Mouse (Mus musculus) limb, embryonic 10.5 days (tissue): ENCODE data around the gene Pkdcc. TPM values are rescaled to one million over a fixed set of nuclear protein-coding genes. Genes with fewer than 3 reads are reported as not detected.

Experiments
- DNase-seq: peaks from one replicate; pipeline ENCODE4 v3.0.0-alpha.2; 2017; ENCODE audit warnings: low spot score
- H3K27ac ChIP-seq: fragments of 300-500 bp; sonication (generic); 2 replicates; pipeline ENCODE4 v1.5.1; 2016; ENCODE audit warnings: mild to moderate bottlenecking
- H3K27me3 ChIP-seq: fragments of 300-500 bp; sonication (generic); 2 replicates; pipeline ENCODE4 v1.6.1; 2016; ENCODE audit warnings: low read depth, mild to moderate bottlenecking; ENCODE audit not compliant: poor library complexity, severe bottlenecking
- H3K36me3 ChIP-seq: fragments of 300-500 bp; sonication (generic); 2 replicates; pipeline ENCODE4 v1.6.1; 2016; ENCODE audit warnings: mild to moderate bottlenecking, moderate library complexity
- H3K4me1 ChIP-seq: fragments of 300-500 bp; sonication (generic); 2 replicates; pipeline ENCODE4 v1.6.1; 2016
- H3K4me3 ChIP-seq: fragments of 300-500 bp; sonication (generic); 2 replicates; pipeline ENCODE4 v1.5.1; 2016; ENCODE audit warnings: mild to moderate bottlenecking, moderate library complexity
- H3K9me3 ChIP-seq: fragments of 300-500 bp; sonication (generic); replicated peaks from 2 replicates; pipeline ENCODE4 v1.6.1; 2016; ENCODE audit warnings: mild to moderate bottlenecking
- WGBS: fragments of 180-500 bp; shearing (Covaris S2); methylation state at CpG from one replicate; pipeline ENCODE4 v1.1.7; 2016; 5-methylcytosine and 5-hydroxymethylcytosine counted together
- polyA plus RNA-seq: library from polyadenylated mRNA; unstranded; fragments of >200 nt; fragmentation: Nextera tagmentation; extraction: Ambion mirVana; gene quantifications from 2 replicates; pipeline ENCODE4 v1.2.1, GENCODE M21; 2016

Gene Pkdcc
- polyA plus RNA-seq, 1 experiment from 2014 or later: 32.4 TPM

- Histone ChIP-seq H3K27ac (peak overlapping the region; percentile 95), H3K27me3 (peaks cover 87% of the 10 kb centered on the region), H3K36me3 (peaks cover 27% of the 10 kb centered on the region), H3K4me1 (peaks cover 83% of the 10 kb centered on the region), H3K4me3 (peak overlapping the region; percentile 80), H3K9me3 (no peaks in the 10 kb centered on the region)
- peak; percentile 70 for DNase-seq
- WGBS: under 1% methylated on average over 71 of the region's 80 CpGs
These were observed 595 bp downstream of the Pkdcc start for GRCm38 (mm10) chr17:83215529-83216244.

GRCm38 (mm10) chr17:83216251-83216919 is 1.3 kb downstream of the Pkdcc start:
- Histone ChIP-seq H3K27me3 (peaks cover 87% of the 10 kb centered on the region), H3K4me3 (peak overlapping the region; percentile 80), H3K4me1 (peaks cover 90% of the 10 kb centered on the region), H3K27ac (peak overlapping the region; percentile 95), H3K36me3 (peaks cover 34% of the 10 kb centered on the region), H3K9me3 (no peaks in the 10 kb centered on the region)
- 15% methylated on average over 7 of the region's 7 CpGs for WGBS
- DNase-seq: peak; percentile 41

GRCm38 (mm10) chr17:83218189-83218588 is 3.1 kb downstream of the Pkdcc start:
- peak; percentile 48 for DNase-seq
- 8% methylated on average over 2 of the region's 2 CpGs for WGBS
- Histone ChIP-seq H3K27me3 (peaks cover 86% of the 10 kb centered on the region), H3K9me3 (no peaks in the 10 kb centered on the region), H3K4me3 (peak overlapping the region; percentile 80), H3K4me1 (peaks cover 93% of the 10 kb centered on the region), H3K36me3 (peaks cover 52% of the 10 kb centered on the region), H3K27ac (peak overlapping the region; percentile 95)

- DNase-seq: no peak
- Histone ChIP-seq H3K9me3 (no peaks in the 10 kb centered on the region), H3K36me3 (peaks cover 57% of the 10 kb centered on the region), H3K4me3 (peak overlapping the region; percentile 80), H3K27ac (peak overlapping the region; percentile 95), H3K4me1 (peaks cover 93% of the 10 kb centered on the region), H3K27me3 (peaks cover 86% of the 10 kb centered on the region)
- 46% methylated on average over 6 of the region's 6 CpGs for WGBS
These were observed 3.6 kb downstream of the Pkdcc start for GRCm38 (mm10) chr17:83218722-83219121.

GRCm38 (mm10) chr17:83219351-83220287 is 4.5 kb downstream of the Pkdcc start:
- no peak for DNase-seq
- H3K4me3 ChIP-seq: peak overlapping the region; percentile 80

GRCm38 (mm10) chr17:83220954-83221538 is 6.0 kb downstream of the Pkdcc start:
- WGBS: 75% methylated on average over 18 of the region's 18 CpGs
- peak; percentile 47 for DNase-seq
- 0 out of 2 replicates have a peak overlapping the region, but pooled peaks have one; percentile 14 for H3K4me3 ChIP-seq

More at GRCm38 (mm10) chr17:83219351-83220287, 4.5 kb downstream of the Pkdcc start:
- Histone ChIP-seq H3K27ac (peak overlapping the region; percentile 95), H3K36me3 (peaks cover 65% of the 10 kb centered on the region), H3K9me3 (no peaks in the 10 kb centered on the region), H3K27me3 (peaks cover 87% of the 10 kb centered on the region), H3K4me1 (peaks cover 90% of the 10 kb centered on the region)
- WGBS: 48% methylated on average over 14 of the region's 14 CpGs

GRCm38 (mm10) chr17:83221611-83222500 is 6.8 kb downstream of the Pkdcc start:
- H3K27ac ChIP-seq: peak overlapping the region; percentile 32
- H3K27me3 ChIP-seq: peaks cover 97% of the 10 kb centered on the region
- DNase-seq: peak; percentile 31
- WGBS: 66% methylated on average over 13 of the region's 13 CpGs
- no peaks in the 10 kb centered on the region for H3K9me3 ChIP-seq
- H3K4me3 ChIP-seq: no peak overlapping the region
- H3K36me3 ChIP-seq: peaks cover 87% of the 10 kb centered on the region
- H3K4me1 ChIP-seq: peaks cover 77% of the 10 kb centered on the region

More at GRCm38 (mm10) chr17:83220954-83221538, 6.0 kb downstream of the Pkdcc start:
- peak overlapping the region; percentile 22 for H3K27ac ChIP-seq
- peaks cover 79% of the 10 kb centered on the region for H3K36me3 ChIP-seq
- H3K4me1 ChIP-seq: peaks cover 79% of the 10 kb centered on the region
- H3K9me3 ChIP-seq: no peaks in the 10 kb centered on the region
- peaks cover 97% of the 10 kb centered on the region for H3K27me3 ChIP-seq

- Histone ChIP-seq H3K4me1 (peaks cover 71% of the 10 kb centered on the region), H3K27me3 (peaks cover 97% of the 10 kb centered on the region), H3K36me3 (peaks cover 95% of the 10 kb centered on the region), H3K4me3 (no peak overlapping the region), H3K9me3 (no peaks in the 10 kb centered on the region), H3K27ac (peak overlapping the region; percentile 32; the same call in 1 of the 2 replicates)
- peak; percentile 80 for DNase-seq
- 5% methylated on average over 3 of the region's 3 CpGs for WGBS
These were observed 7.6 kb downstream of the Pkdcc start for GRCm38 (mm10) chr17:83222705-83223104.

GRCm38 (mm10) chr17:83224451-83224971 is 9.4 kb downstream of the Pkdcc start:
- peak; percentile 45 for DNase-seq
- H3K27me3 ChIP-seq: peaks cover 94% of the 10 kb centered on the region
- WGBS: 48% methylated on average over 13 of the region's 13 CpGs
- peaks cover 83% of the 10 kb centered on the region for H3K36me3 ChIP-seq
- H3K4me3 ChIP-seq: no peak overlapping the region
- peaks cover 53% of the 10 kb centered on the region for H3K4me1 ChIP-seq
- H3K27ac ChIP-seq: no peak overlapping the region
- no peaks in the 10 kb centered on the region for H3K9me3 ChIP-seq

- Histone ChIP-seq H3K4me3 (no peak overlapping the region), H3K4me1 (peaks cover 35% of the 10 kb centered on the region), H3K36me3 (peaks cover 67% of the 10 kb centered on the region), H3K27me3 (peaks cover 94% of the 10 kb centered on the region), H3K9me3 (no peaks in the 10 kb centered on the region), H3K27ac (no peak overlapping the region)
- no peak for DNase-seq
- 76% methylated on average over 8 of the region's 8 CpGs for WGBS
These were observed 11.4 kb downstream of the Pkdcc start for GRCm38 (mm10) chr17:83226395-83226986.

GRCm38 (mm10) chr17:83231357-83231756 is 16.3 kb downstream of the Pkdcc start:
- 0 out of 2 replicates have a peak, but pooled peaks cover 9% of the 10 kb centered on the region for H3K4me1 ChIP-seq
- DNase-seq: no peak
- WGBS: 66% methylated on average over 11 of the region's 11 CpGs
- H3K4me3 ChIP-seq: no peak overlapping the region
- peaks cover 20% of the 10 kb centered on the region for H3K36me3 ChIP-seq
- H3K27ac ChIP-seq: no peak overlapping the region
- H3K9me3 ChIP-seq: no peaks in the 10 kb centered on the region
- H3K27me3 ChIP-seq: peaks cover 79% of the 10 kb centered on the region
